Mouse (Mus musculus) lung, adult 2 months (tissue): ENCODE measurements at regions not wholly inside any gene's neighbourhood (a gene's known extent, or its start where the extent isn't known, plus 50 kb on each side); places are given as distances from the start of the nearest gene placed in this dataset.

Experiments used
- DNase-seq: peaks from one replicate; pipeline ENCODE4 v3.0.0; 2022
- H3K4me1 ChIP-seq: fragments of 200-500 bp; 2 replicates; pipeline ENCODE4 v1.6.1; 2011; ENCODE audit warnings: low read length; ENCODE audit not compliant: control insufficient read depth, insufficient read depth
- H3K4me3 ChIP-seq: fragments of 200-500 bp; replicated peaks from 2 replicates; pipeline ENCODE3; 2011; ENCODE audit warnings: low read depth, mild to moderate bottlenecking, control low read depth, low read length; ENCODE audit errors: extremely low read depth
- CTCF ChIP-seq: fragments of 200-500 bp; IDR thresholded peaks from 2 replicates; pipeline ENCODE4 v1.5.1; 2011; ENCODE audit warnings: mild to moderate bottlenecking, low read length, control low read depth; ENCODE audit not compliant: insufficient read depth
- POLR2A ChIP-seq: fragments of 200-500 bp; IDR thresholded peaks from 2 replicates; pipeline ENCODE4 v1.6.1; 2011; ENCODE audit warnings: low read depth, mild to moderate bottlenecking, control low read depth, low read length, borderline replicate concordance; ENCODE audit errors: extremely low read depth
- WGBS: fragments of 180-500 bp; shearing (Covaris S2); methylation state at CpG from one replicate; pipeline ENCODE4 v1.1.7; 2018; 5-methylcytosine and 5-hydroxymethylcytosine counted together

- no peaks in the 10 kb centered on the region for H3K4me1 ChIP-seq
- 90% methylated on average over 8 of the region's 8 CpGs for WGBS
- DNase-seq = no peak
- TF ChIP-seq POLR2A (no peak), CTCF (no peak)
- no peak overlapping the region for H3K4me3 ChIP-seq
Observed at GRCm38 (mm10) chr4:142501177-142501576, 262.0 kb upstream of the Kazn start.

- no peak for DNase-seq
- 83% methylated on average over 7 of the region's 7 CpGs for WGBS
- TF ChIP-seq POLR2A (no peak), CTCF (no peak)
- Histone ChIP-seq H3K4me3 (no peak overlapping the region), H3K4me1 (no peaks in the 10 kb centered on the region)
Observed at GRCm38 (mm10) chr4:142500541-142500940, 261.3 kb upstream of the Kazn start.

- no peak for DNase-seq
- H3K4me1 ChIP-seq = no peaks in the 10 kb centered on the region
- H3K4me3 ChIP-seq = no peak overlapping the region
- WGBS = 53% methylated on average over 12 of the region's 12 CpGs
- TF ChIP-seq POLR2A = no peak
- no peak for TF ChIP-seq CTCF
Observed at GRCm38 (mm10) chr4:142496605-142497004, 257.4 kb upstream of the Kazn start.

GRCm38 (mm10) chr4:142492926-142493492 is 253.8 kb upstream of the Kazn start:
- H3K4me1 ChIP-seq = no peaks in the 10 kb centered on the region
- H3K4me3 ChIP-seq = no peak overlapping the region
- no peak for TF ChIP-seq CTCF
- no peak for TF ChIP-seq POLR2A
- WGBS = 53% methylated on average over 10 of the region's 10 CpGs
- DNase-seq = no peak

GRCm38 (mm10) chr4:142485784-142486423 is 246.7 kb upstream of the Kazn start:
- no peak for TF ChIP-seq POLR2A
- no peak for TF ChIP-seq CTCF
- H3K4me1 ChIP-seq = no peaks in the 10 kb centered on the region
- no peak overlapping the region for H3K4me3 ChIP-seq
- no peak for DNase-seq
- 57% methylated on average over 4 of the region's 4 CpGs for WGBS

- TF ChIP-seq POLR2A (no peak), CTCF (no peak)
- WGBS = 82% methylated on average over 10 of the region's 10 CpGs
- no peak overlapping the region for H3K4me3 ChIP-seq
- no peaks in the 10 kb centered on the region for H3K4me1 ChIP-seq
- no peak for DNase-seq
Observed at GRCm38 (mm10) chr4:142475632-142476031, 236.4 kb upstream of the Kazn start.

- no peaks in the 10 kb centered on the region for H3K4me1 ChIP-seq
- TF ChIP-seq POLR2A = no peak
- no peak for TF ChIP-seq CTCF
- no peak overlapping the region for H3K4me3 ChIP-seq
- WGBS = 87% methylated on average over 7 of the region's 7 CpGs
- DNase-seq = no peak
Observed at GRCm38 (mm10) chr4:142474626-142475025, 235.4 kb upstream of the Kazn start.

- 44% methylated on average over 12 of the region's 12 CpGs for WGBS
- Histone ChIP-seq H3K4me3 (no peak overlapping the region), H3K4me1 (no peaks in the 10 kb centered on the region)
- peak; percentile 4 for DNase-seq
- no peak for TF ChIP-seq POLR2A
Observed at GRCm38 (mm10) chr4:142474018-142474417, 234.8 kb upstream of the Kazn start.

GRCm38 (mm10) chr4:142473284-142473683 is 234.1 kb upstream of the Kazn start:
- DNase-seq = no peak
- TF ChIP-seq CTCF (no peak), POLR2A (no peak)
- 82% methylated on average over 8 of the region's 8 CpGs for WGBS
- Histone ChIP-seq H3K4me3 (no peak overlapping the region), H3K4me1 (no peaks in the 10 kb centered on the region)

GRCm38 (mm10) chr4:142472332-142472731 is 233.1 kb upstream of the Kazn start:
- WGBS = 86% methylated on average over 3 of the region's 3 CpGs
- no peak for DNase-seq
- H3K4me3 ChIP-seq = no peak overlapping the region
- no peaks in the 10 kb centered on the region for H3K4me1 ChIP-seq
- no peak for TF ChIP-seq POLR2A
- TF ChIP-seq CTCF = no peak
